Mouse (Mus musculus): Measurements from ENCODE around the gene P4hb. TPM values are rescaled to one million over a fixed set of nuclear protein-coding genes. Genes with fewer than 3 reads are reported as not detected.
"Not testable (repeated sequence)": the region's sequence is repeated elsewhere in the genome, so short reads cannot be mapped to it uniquely, and the experiment has no call there.

P4hb gene
- total and polyA plus RNA-seq, 2 experiments from 2014 or later, result 174 to 208 TPM

- H3K9me3 ChIP-seq (ENCODE audit: low read length), result no peaks in the 10 kb centered on the region
- H3K36me3 ChIP-seq (ENCODE audit: insufficient read depth), result peaks cover 46% of the 10 kb centered on the region
- ATAC-seq, result no peak
- no peak overlapping the region for H3K9ac ChIP-seq
- no peaks in the 10 kb centered on the region for H3K27me3 ChIP-seq (ENCODE audit: insufficient read depth, low read length)
- TF ChIP-seq CTCF (IDR thresholded peaks at IDR 0.05; ENCODE audit: low read depth), result no peak
- H3K4me3 ChIP-seq (ENCODE audit: low read depth, low read length), result no peak overlapping the region; the same call in 1 of the 2 replicates
- H3K4me1 ChIP-seq (ENCODE audit: insufficient read depth), result 0 out of 2 replicates have a peak, but pooled peaks cover 7% of the 10 kb centered on the region
- H3K27ac ChIP-seq (ENCODE audit: low read depth, low read length), result no peak overlapping the region
- no peak for DNase-seq
- H3K4me2 ChIP-seq (ENCODE audit: low read depth), result no peak overlapping the region; the same call in 1 of the 2 replicates
- 79% methylated on average over 3 of the region's 3 CpGs for whole genome bisulfite sequencing
Observed at GRCm38 (mm10) chr11:120571122-120571521, 1.9 kb downstream of the P4hb start.

GRCm38 (mm10) chr11:120568324-120568723 is 4.7 kb downstream of the P4hb start:
- DNase-seq (no peak), ATAC-seq (no peak)
- Histone ChIP-seq H3K4me1 (ENCODE audit: insufficient read depth) (0 out of 2 replicates have a peak, but pooled peaks cover 4% of the 10 kb centered on the region), H3K4me3 (ENCODE audit: low read depth, low read length) (no peak overlapping the region), H3K4me2 (ENCODE audit: low read depth) (no peak overlapping the region), H3K27me3 (ENCODE audit: insufficient read depth, low read length) (no peaks in the 10 kb centered on the region), H3K27ac (ENCODE audit: low read depth, low read length) (no peak overlapping the region), H3K9ac (no peak overlapping the region), H3K9me3 (ENCODE audit: low read length) (no peaks in the 10 kb centered on the region), H3K36me3 (ENCODE audit: insufficient read depth) (peaks cover 72% of the 10 kb centered on the region)
- whole genome bisulfite sequencing, result 93% methylated on average over 6 of the region's 6 CpGs
- no peak for TF ChIP-seq CTCF (IDR thresholded peaks at IDR 0.05; ENCODE audit: low read depth)

- no peak overlapping the region for H3K27ac ChIP-seq (ENCODE audit: low read depth, low read length)
- WGBS, result 87% methylated on average over 9 of the region's 9 CpGs
Observed at GRCm38 (mm10) chr11:120565114-120565513, 7.9 kb downstream of the P4hb start.

GRCm38 (mm10) chr11:120562949-120563348 is 10.1 kb downstream of the P4hb start:
- Histone ChIP-seq H3K9ac (no peak overlapping the region), H3K4me2 (ENCODE audit: low read depth) (no peak overlapping the region), H3K27me3 (ENCODE audit: insufficient read depth, low read length) (no peaks in the 10 kb centered on the region), H3K27ac (ENCODE audit: low read depth, low read length) (no peak overlapping the region), H3K4me3 (ENCODE audit: low read depth, low read length) (no peak overlapping the region), H3K9me3 (ENCODE audit: low read length) (no peaks in the 10 kb centered on the region), H3K4me1 (ENCODE audit: insufficient read depth) (no peaks in the 10 kb centered on the region), H3K36me3 (ENCODE audit: insufficient read depth) (peaks cover 84% of the 10 kb centered on the region)
- no peak for TF ChIP-seq CTCF (IDR thresholded peaks at IDR 0.05; ENCODE audit: low read depth)
- ATAC-seq, result no peak
- 96% methylated on average over 13 of the region's 13 CpGs for WGBS
- no peak for DNase-seq

More at GRCm38 (mm10) chr11:120565114-120565513, 7.9 kb downstream of the P4hb start:
- Histone ChIP-seq H3K4me2 (ENCODE audit: low read depth) (no peak overlapping the region), H3K4me1 (ENCODE audit: insufficient read depth) (no peaks in the 10 kb centered on the region), H3K27me3 (ENCODE audit: insufficient read depth, low read length) (no peaks in the 10 kb centered on the region), H3K4me3 (ENCODE audit: low read depth, low read length) (no peak overlapping the region), H3K9ac (no peak overlapping the region), H3K36me3 (ENCODE audit: insufficient read depth) (peaks cover 90% of the 10 kb centered on the region), H3K9me3 (ENCODE audit: low read length) (no peaks in the 10 kb centered on the region)
- ATAC-seq (no peak), DNase-seq (no peak)
- no peak for TF ChIP-seq CTCF (IDR thresholded peaks at IDR 0.05; ENCODE audit: low read depth)

GRCm38 (mm10) chr11:120560952-120561728 is 11.9 kb downstream of the P4hb start:
- TF ChIP-seq CTCF (IDR thresholded peaks at IDR 0.05; ENCODE audit: low read depth), result no peak
- DNase-seq (no peak), ATAC-seq (no peak)
- H3K36me3 ChIP-seq (ENCODE audit: insufficient read depth), result peaks cover 67% of the 10 kb centered on the region
- no peak overlapping the region for H3K9ac ChIP-seq
- H3K27me3 ChIP-seq (ENCODE audit: insufficient read depth, low read length), result no peaks in the 10 kb centered on the region
- no peaks in the 10 kb centered on the region for H3K9me3 ChIP-seq (ENCODE audit: low read length)
- H3K4me2 ChIP-seq (ENCODE audit: low read depth), result no peak overlapping the region
- no peak overlapping the region for H3K27ac ChIP-seq (ENCODE audit: low read depth, low read length)
- no peaks in the 10 kb centered on the region for H3K4me1 ChIP-seq (ENCODE audit: insufficient read depth)
- 91% methylated on average over 13 of the region's 13 CpGs for WGBS
- no peak overlapping the region for H3K4me3 ChIP-seq (ENCODE audit: low read depth, low read length)

- H3K27ac ChIP-seq (ENCODE audit: low read depth, low read length); H3K4me3 ChIP-seq (ENCODE audit: low read depth, low read length); H3K4me1 ChIP-seq (ENCODE audit: insufficient read depth); H3K4me2 ChIP-seq (ENCODE audit: low read depth); H3K27me3 ChIP-seq (ENCODE audit: insufficient read depth, low read length); H3K9ac ChIP-seq; H3K9me3 ChIP-seq (ENCODE audit: low read length); ATAC-seq; DNase-seq: not testable (repeated sequence)
- WGBS, result 89% methylated on average over 6 of the region's 6 CpGs
- peaks cover 45% of the 10 kb centered on the region for H3K36me3 ChIP-seq (ENCODE audit: insufficient read depth)
Observed at GRCm38 (mm10) chr11:120558843-120559242, 14.2 kb downstream of the P4hb start.

- Histone ChIP-seq H3K9me3 (ENCODE audit: low read length) (no peaks in the 10 kb centered on the region), H3K27ac (ENCODE audit: low read depth, low read length) (no peak overlapping the region), H3K27me3 (ENCODE audit: insufficient read depth, low read length) (no peaks in the 10 kb centered on the region), H3K4me3 (ENCODE audit: low read depth, low read length) (no peak overlapping the region), H3K36me3 (ENCODE audit: insufficient read depth) (peaks cover 10% of the 10 kb centered on the region), H3K4me1 (ENCODE audit: insufficient read depth) (no peaks in the 10 kb centered on the region; the same call in 1 of the 2 replicates), H3K4me2 (ENCODE audit: low read depth) (no peak overlapping the region), H3K9ac (no peak overlapping the region)
- DNase-seq (no peak), ATAC-seq (no peak)
- no peak for TF ChIP-seq CTCF (IDR thresholded peaks at IDR 0.05; ENCODE audit: low read depth)
- WGBS, result 83% methylated on average over 2 of the region's 2 CpGs
Observed at GRCm38 (mm10) chr11:120555260-120555659, 17.8 kb downstream of the P4hb start.
